Mouse (Mus musculus) heart, embryonic 12.5 days (tissue): Measurements from ENCODE around the gene Ube3a. TPM values are rescaled to one million over a fixed set of nuclear protein-coding genes. Genes with fewer than 3 reads are reported as not detected.

Experiments used
- ATAC-seq: fragments of 200-750 bp; cut with Nextera tagmentation; 2 replicates; pipeline ENCODE4 v1.8.0; 2017; ENCODE audit warnings: moderate TSS enrichment, moderate library complexity; ENCODE audit not compliant: insufficient number of reproducible peaks, low FRiP score
- H3K27ac ChIP-seq: fragments of 300-500 bp; sonication (generic); 2 replicates; pipeline ENCODE4 v1.5.1; 2016; ENCODE audit warnings: mild to moderate bottlenecking, moderate library complexity; ENCODE audit not compliant: poor library complexity, severe bottlenecking
- H3K27me3 ChIP-seq: fragments of 300-500 bp; sonication (generic); replicated peaks from 2 replicates; pipeline ENCODE4 v1.6.1; 2016; ENCODE audit warnings: mild to moderate bottlenecking, moderate library complexity
- H3K36me3 ChIP-seq: fragments of 300-500 bp; sonication (generic); 2 replicates; pipeline ENCODE4 v1.6.1; 2016; ENCODE audit warnings: mild to moderate bottlenecking, moderate library complexity
- H3K4me1 ChIP-seq: fragments of 300-500 bp; sonication (generic); replicated peaks from 2 replicates; pipeline ENCODE4 v1.6.1; 2016; ENCODE audit warnings: mild to moderate bottlenecking
- H3K4me2 ChIP-seq: fragments of 300-500 bp; sonication (generic); 2 replicates; pipeline ENCODE4 v1.6.1; 2016; ENCODE audit warnings: mild to moderate bottlenecking, moderate library complexity
- H3K4me3 ChIP-seq: fragments of 300-500 bp; sonication (generic); 2 replicates; pipeline ENCODE4 v1.5.1; 2016; ENCODE audit warnings: mild to moderate bottlenecking
- H3K9ac ChIP-seq: fragments of 300-500 bp; sonication (generic); 2 replicates; pipeline ENCODE4 v1.6.1; 2016; ENCODE audit warnings: mild to moderate bottlenecking, moderate library complexity
- H3K9me3 ChIP-seq: fragments of 300-500 bp; sonication (generic); replicated peaks from 2 replicates; pipeline ENCODE4 v1.6.1; 2016; ENCODE audit warnings: mild to moderate bottlenecking, moderate library complexity
- WGBS: fragments of 180-500 bp; shearing (Covaris S2); methylation state at CpG from one replicate; pipeline ENCODE4 v1.1.7; 2016; 5-methylcytosine and 5-hydroxymethylcytosine counted together
- polyA plus RNA-seq: library from polyadenylated mRNA; unstranded; fragments of >200 nt; fragmentation: Nextera tagmentation; extraction: Ambion mirVana; gene quantifications from 2 replicates; pipeline ENCODE4 v1.2.1, GENCODE M21; 2016

Ube3a gene
- 130 and 144 TPM in 2 replicates for polyA plus RNA-seq

- H3K4me2 ChIP-seq: peak within 1 kb of the TSS; percentile 66
- peak within 1 kb of the TSS; percentile 98 for H3K27ac ChIP-seq
- peaks cover 7% of the 10 kb centered on the region; the same call in 1 of the 2 replicates for H3K4me1 ChIP-seq
- no peaks in the 10 kb centered on the region for H3K36me3 ChIP-seq
- H3K27me3 ChIP-seq: no peaks in the 10 kb centered on the region
- H3K4me3 ChIP-seq: peak within 1 kb of the TSS; percentile 97
- ATAC-seq: peak; percentile 97
- WGBS: 1% methylated on average over 49 of the region's 50 CpGs
- no peaks in the 10 kb centered on the region for H3K9me3 ChIP-seq
- H3K9ac ChIP-seq: peak within 1 kb of the TSS; percentile 99
Observed at GRCm38 (mm10) chr7:59228045-59228865, at the start of gene Ube3a. Gene Ube3a (plus strand): TSS chr7:59228750.

GRCm38 (mm10) chr7:59192831-59193230 lies 35.7 kb upstream of the Ube3a start:
- Histone ChIP-seq H3K27ac (no peak overlapping the region), H3K9me3 (0 out of 2 replicates have a peak, but pooled peaks cover 2% of the 10 kb centered on the region)
- ATAC-seq: no peak

GRCm38 (mm10) chr7:59214911-59215310 lies 13.6 kb upstream of the Ube3a start:
- 77% methylated on average over 1 of the region's 1 CpGs for WGBS
- Histone ChIP-seq H3K4me2 (no peak overlapping the region), H3K27ac (no peak overlapping the region), H3K4me3 (no peak overlapping the region), H3K4me1 (no peaks in the 10 kb centered on the region), H3K27me3 (no peaks in the 10 kb centered on the region), H3K9ac (no peak overlapping the region), H3K9me3 (peaks cover 16% of the 10 kb centered on the region; the same call in 1 of the 2 replicates), H3K36me3 (no peaks in the 10 kb centered on the region)
- ATAC-seq: no peak

More at GRCm38 (mm10) chr7:59192831-59193230, 35.7 kb upstream of the Ube3a start:
- no peaks in the 10 kb centered on the region for H3K4me1 ChIP-seq
- H3K36me3 ChIP-seq: no peaks in the 10 kb centered on the region
- no peak overlapping the region for H3K9ac ChIP-seq
- H3K27me3 ChIP-seq: no peaks in the 10 kb centered on the region
- no peak overlapping the region for H3K4me2 ChIP-seq
- no peak overlapping the region for H3K4me3 ChIP-seq

- Histone ChIP-seq H3K4me3 (no peak overlapping the region), H3K27ac (no peak overlapping the region), H3K4me1 (no peaks in the 10 kb centered on the region), H3K9ac (no peak overlapping the region), H3K9me3 (peaks cover 5% of the 10 kb centered on the region; the same call in 1 of the 2 replicates), H3K36me3 (0 out of 2 replicates have a peak, but pooled peaks cover 2% of the 10 kb centered on the region), H3K4me2 (no peak overlapping the region), H3K27me3 (no peaks in the 10 kb centered on the region)
- 76% methylated on average over 1 of the region's 1 CpGs for WGBS
- no peak for ATAC-seq
Observed at GRCm38 (mm10) chr7:59221244-59221643, 7.3 kb upstream of the Ube3a start.

GRCm38 (mm10) chr7:59228866-59229182 lies 274 bp downstream of the Ube3a start:
- Histone ChIP-seq H3K27ac (peak overlapping the region; percentile 98), H3K9ac (peak overlapping the region; percentile 99), H3K4me1 (peaks cover 7% of the 10 kb centered on the region; the same call in 1 of the 2 replicates), H3K36me3 (no peaks in the 10 kb centered on the region), H3K4me3 (peak overlapping the region; percentile 97), H3K4me2 (peak overlapping the region; percentile 66), H3K9me3 (no peaks in the 10 kb centered on the region), H3K27me3 (no peaks in the 10 kb centered on the region)
- under 1% methylated on average over 39 of the region's 39 CpGs for WGBS
- peak; percentile 76 for ATAC-seq

- H3K4me3 ChIP-seq: peak overlapping the region; percentile 97
- peak overlapping the region; percentile 99 for H3K9ac ChIP-seq
- no peaks in the 10 kb centered on the region for H3K36me3 ChIP-seq
- peak overlapping the region; percentile 98 for H3K27ac ChIP-seq
- peaks cover 7% of the 10 kb centered on the region; the same call in 1 of the 2 replicates for H3K4me1 ChIP-seq
- peak; percentile 76 for ATAC-seq
- no peaks in the 10 kb centered on the region for H3K9me3 ChIP-seq
- H3K4me2 ChIP-seq: peak overlapping the region; percentile 66
- H3K27me3 ChIP-seq: no peaks in the 10 kb centered on the region
- WGBS: under 1% methylated on average over 52 of the region's 52 CpGs
Observed at GRCm38 (mm10) chr7:59229183-59229911, 797 bp downstream of the Ube3a start.

GRCm38 (mm10) chr7:59230304-59230703 lies 1.8 kb downstream of the Ube3a start:
- H3K9ac ChIP-seq: no peak overlapping the region
- ATAC-seq: no peak
- 51% methylated on average over 4 of the region's 4 CpGs for WGBS

GRCm38 (mm10) chr7:59230768-59231167 lies 2.2 kb downstream of the Ube3a start:
- Histone ChIP-seq H3K4me3 (no peak overlapping the region), H3K4me1 (peaks cover 9% of the 10 kb centered on the region; the same call in 1 of the 2 replicates), H3K27ac (no peak overlapping the region), H3K9ac (no peak overlapping the region), H3K27me3 (no peaks in the 10 kb centered on the region), H3K9me3 (no peaks in the 10 kb centered on the region), H3K36me3 (no peaks in the 10 kb centered on the region), H3K4me2 (no peak overlapping the region)
- 73% methylated on average over 5 of the region's 5 CpGs for WGBS
- no peak for ATAC-seq

More at GRCm38 (mm10) chr7:59230304-59230703, 1.8 kb downstream of the Ube3a start:
- Histone ChIP-seq H3K27ac (no peak overlapping the region), H3K4me3 (0 out of 2 replicates have a peak overlapping the region, but pooled peaks have one; percentile 23), H3K4me2 (no peak overlapping the region), H3K9me3 (no peaks in the 10 kb centered on the region), H3K4me1 (peaks cover 9% of the 10 kb centered on the region; the same call in 1 of the 2 replicates), H3K36me3 (no peaks in the 10 kb centered on the region), H3K27me3 (no peaks in the 10 kb centered on the region)

- no peak overlapping the region for H3K9ac ChIP-seq
- ATAC-seq: no peak
- no peaks in the 10 kb centered on the region for H3K9me3 ChIP-seq
- H3K36me3 ChIP-seq: no peaks in the 10 kb centered on the region
- no peak overlapping the region for H3K4me2 ChIP-seq
- no peak overlapping the region for H3K4me3 ChIP-seq
- H3K27me3 ChIP-seq: no peaks in the 10 kb centered on the region
- 74% methylated on average over 1 of the region's 1 CpGs for WGBS
- no peak overlapping the region for H3K27ac ChIP-seq
- H3K4me1 ChIP-seq: peaks cover 9% of the 10 kb centered on the region; the same call in 1 of the 2 replicates
Observed at GRCm38 (mm10) chr7:59231960-59232359, 3.4 kb downstream of the Ube3a start.

GRCm38 (mm10) chr7:59234773-59235401 lies 6.3 kb downstream of the Ube3a start:
- 88% methylated on average over 8 of the region's 8 CpGs for WGBS
- no peak overlapping the region for H3K27ac ChIP-seq
- H3K4me3 ChIP-seq: no peak overlapping the region
- peaks cover 9% of the 10 kb centered on the region; the same call in 1 of the 2 replicates for H3K4me1 ChIP-seq
- no peak overlapping the region for H3K9ac ChIP-seq
- no peaks in the 10 kb centered on the region for H3K36me3 ChIP-seq
- no peaks in the 10 kb centered on the region for H3K27me3 ChIP-seq
- ATAC-seq: no peak
- H3K9me3 ChIP-seq: no peaks in the 10 kb centered on the region
- H3K4me2 ChIP-seq: no peak overlapping the region

- Histone ChIP-seq H3K36me3 (peaks cover 3% of the 10 kb centered on the region; the same call in 1 of the 2 replicates), H3K9ac (no peak overlapping the region), H3K4me3 (no peak overlapping the region), H3K4me1 (no peaks in the 10 kb centered on the region), H3K27ac (no peak overlapping the region), H3K27me3 (no peaks in the 10 kb centered on the region), H3K9me3 (no peaks in the 10 kb centered on the region), H3K4me2 (no peak overlapping the region)
- 73% methylated on average over 3 of the region's 3 CpGs for WGBS
- no peak for ATAC-seq
Observed at GRCm38 (mm10) chr7:59243257-59243656, 14.7 kb downstream of the Ube3a start.
